24 mouse cellular contexts compared by ENCODE assay signal in the genomic region with DNA sequence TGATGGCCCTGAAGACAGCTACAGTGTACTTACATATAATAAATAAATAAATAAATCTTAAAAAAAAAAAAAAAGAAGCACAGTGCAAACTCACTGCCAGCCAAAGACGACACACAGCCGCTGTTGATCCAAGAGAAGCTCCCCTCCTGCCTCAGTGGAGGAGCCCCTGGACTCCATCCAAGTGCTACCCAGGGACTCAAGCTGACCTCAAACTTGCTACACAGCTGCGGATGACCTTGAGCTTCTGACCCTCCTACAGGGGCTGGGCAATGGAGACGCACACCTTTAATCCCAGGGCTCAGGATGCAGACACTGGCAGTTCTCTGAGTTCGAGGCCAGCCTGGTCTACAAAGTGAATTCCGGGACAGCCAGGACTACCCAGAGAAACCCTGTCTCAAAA. TPM values are rescaled to one million over a fixed set of nuclear protein-coding genes. Genes with fewer than 3 reads are reported as not detected.
DNase-seq lines count a peak whose midpoint lies in the region; ATAC-seq and TF ChIP-seq lines count a peak whose summit lies in the region.
"Had no signal": no experiment of that assay in that cellular context is flagged by ENCODE, and none has a peak within 500 bp of the region (broad histone marks: within the 10 kb centered on the region; RNA-seq: fewer than 3 reads in every experiment).

No protein-coding gene starts in this region.

- peak overlapping the region; percentile 98; the same call in 1 of the 2 replicates for H3K27ac ChIP-seq in layer of hippocampus, adult 2 months
- H3K27ac ChIP-seq: embryonic facial prominence, embryonic 10.5 days; forebrain, embryonic 13.5 days; heart, embryonic 10.5 days; hindbrain, postnatal 0 days had no signal

- no peak for TF ChIP-seq CTCF in layer of hippocampus, adult 2 months (conservative IDR thresholded peaks at IDR 0.05)

- DNase-seq in adrenal gland, postnatal 14 days = peak; percentile 44
- DNase-seq in adrenal gland, postnatal 4 days (ENCODE audit: low spot score in 2 of 2) = no peak
- peak; percentile 69 for DNase-seq in cerebellum, adult 9-11 months
- no peak for DNase-seq in layer of hippocampus, adult 2 months (ENCODE audit: low spot score in 2 of 2)
- no peak for DNase-seq in layer of hippocampus, postnatal 25 days (ENCODE audit: extremely low spot score in 1 of 2, low spot score in 1 of 2)
- peak; percentile 66 for DNase-seq in testis, postnatal 10 days (ENCODE audit: low spot score)
- no peak for DNase-seq in testis, postnatal 14 days (ENCODE audit: low spot score)
- DNase-seq: adrenal gland, postnatal 10 days; B cell, adult 2 months; forebrain, postnatal 0 days; gastrocnemius, postnatal 36 days; heart, adult 18-20 months; heart, postnatal 14 days; kidney, adult 11 months had no signal

- ATAC-seq in cerebellum, adult (ENCODE audit: insufficient number of reproducible peaks, low FRiP score, low TSS enrichment) = no peak
- ATAC-seq: CD4-positive, CD25-positive, alpha-beta regulatory T cell, adult 4 months; forebrain, embryonic 13.5 days; forebrain, postnatal 0 days; hindbrain, postnatal 0 days had no signal

- no peak overlapping the region for H3K4me3 ChIP-seq in layer of hippocampus, adult 2 months
- H3K4me3 ChIP-seq: embryonic facial prominence, embryonic 10.5 days; forebrain, embryonic 13.5 days; heart, embryonic 10.5 days; heart, embryonic 15.5 days; hindbrain, embryonic 13.5 days had no signal

RNA-seq across cellular contexts. Expression of a gene that starts 4.5 kb away (rescaled TPM):
- 57.6 and 62.9 TPM in 2 replicates for total RNA-seq in adrenal gland, postnatal 14 days (2021)
- 10 to 100 TPM; 65.0 to 66.6 TPM for total RNA-seq in adrenal gland, postnatal 4 days (2021)
- 10 to 100 TPM; 50.9 to 51.6 TPM for total RNA-seq in layer of hippocampus, adult 2 months (2021)
- total RNA-seq in layer of hippocampus, postnatal 25 days (2021) = 10 to 100 TPM; 51.1 to 53.1 TPM

RNA-seq across cellular contexts. Expression of a gene that starts 4.7 kb away (rescaled TPM):
- total RNA-seq in adrenal gland, postnatal 14 days (2021) = 30.1 and 32.5 TPM in 2 replicates
- total RNA-seq in adrenal gland, postnatal 4 days (2021) = 10 to 100 TPM; 33.9 TPM
- total RNA-seq in layer of hippocampus, adult 2 months (2021) = 10 to 100 TPM; 80.9 to 82.4 TPM
- 10 to 100 TPM; 78.7 to 83.9 TPM for total RNA-seq in layer of hippocampus, postnatal 25 days (2021)

RNA-seq across cellular contexts. Expression of a gene that starts 50.0 kb away (rescaled TPM):
- total RNA-seq in adrenal gland, postnatal 14 days (2021) = 7.2 and 10.6 TPM in 2 replicates
- 10 to 100 TPM; 13.2 to 14.8 TPM for total RNA-seq in adrenal gland, postnatal 4 days (2021)
- total RNA-seq in layer of hippocampus, adult 2 months (2021) = under 1 TPM; 0.64 to 0.82 TPM
- under 1 TPM; 0.27 to 0.75 TPM for total RNA-seq in layer of hippocampus, postnatal 25 days (2021)
- total RNA-seq: G1E; hematopoietic stem cell, adult 5-6 weeks had no signal

Comparison
In these comparisons a context has a peak if more than half of its experiments do, and no peak if none do; other contexts are left out.
1. DNase-seq: peak in adrenal gland, postnatal 14 days (single experiment), cerebellum, adult 9-11 months (single experiment) and testis, postnatal 10 days (single experiment); none in adrenal gland, postnatal 4 days (0 of 2), layer of hippocampus, adult 2 months (0 of 2), layer of hippocampus, postnatal 25 days (0 of 2) and testis, postnatal 14 days (single experiment).